Mouse (Mus musculus) small intestine, adult 2 months (tissue): ENCODE measurements around the gene Pnrc2. TPM values are rescaled to one million over a fixed set of nuclear protein-coding genes. Genes with fewer than 3 reads are reported as not detected.

Source experiments
- H3K27ac ChIP-seq: fragments of 200-500 bp; 2 replicates; pipeline ENCODE4 v1.5.1; 2012; ENCODE audit warnings: low read depth, low read length, control low read depth, inconsistent platforms; ENCODE audit not compliant: insufficient read depth
- H3K27me3 ChIP-seq: fragments of 200-500 bp; 2 replicates; pipeline ENCODE4 v1.6.1; 2012; ENCODE audit warnings: mild to moderate bottlenecking, moderate library complexity, low read length, inconsistent platforms; ENCODE audit not compliant: control insufficient read depth, insufficient read depth
- H3K36me3 ChIP-seq: fragments of 200-500 bp; 2 replicates; pipeline ENCODE4 v1.6.1; 2012; ENCODE audit warnings: mild to moderate bottlenecking, low read length, control low read depth, inconsistent platforms; ENCODE audit not compliant: control insufficient read depth, insufficient read depth
- H3K4me1 ChIP-seq: fragments of 200-500 bp; 2 replicates; pipeline ENCODE4 v1.6.1; 2012; ENCODE audit warnings: low read length, inconsistent platforms, mixed read lengths; ENCODE audit not compliant: control insufficient read depth, insufficient read depth, insufficient read length
- H3K4me3 ChIP-seq: fragments of 200-500 bp; 2 replicates; pipeline ENCODE4 v1.5.1; 2012; ENCODE audit warnings: low read depth, mild to moderate bottlenecking, control low read depth, inconsistent platforms, low read length, moderate library complexity
- CTCF ChIP-seq: fragments of 200-500 bp; IDR thresholded peaks from 2 replicates; pipeline ENCODE4 v1.5.1; 2012; ENCODE audit warnings: low read depth, mild to moderate bottlenecking, control low read depth, inconsistent platforms, low read length, moderate library complexity, mixed read lengths; ENCODE audit not compliant: insufficient replicate concordance, insufficient read length; ENCODE audit errors: extremely low read depth
- POLR2A ChIP-seq: fragments of 200-500 bp; IDR thresholded peaks from 2 replicates; pipeline ENCODE4 v1.6.1; 2012; ENCODE audit warnings: low read depth, mild to moderate bottlenecking, control low read depth, inconsistent platforms, low read length, moderate library complexity
- WGBS: fragments of 180-500 bp; shearing (Covaris S2); methylation state at CpG from one replicate; pipeline ENCODE4 v1.1.7; 2018; 5-methylcytosine and 5-hydroxymethylcytosine counted together
- polyA plus RNA-seq: library from polyadenylated mRNA; depleted of rRNA; stranded (reverse); fragments of >200 nt; gene quantifications from 2 replicates; pipeline ENCODE4 v1.2.3, GENCODE M21; 2012

The Pnrc2 gene
- polyA plus RNA-seq, 1 experiment: 8.5 TPM

DNA sequence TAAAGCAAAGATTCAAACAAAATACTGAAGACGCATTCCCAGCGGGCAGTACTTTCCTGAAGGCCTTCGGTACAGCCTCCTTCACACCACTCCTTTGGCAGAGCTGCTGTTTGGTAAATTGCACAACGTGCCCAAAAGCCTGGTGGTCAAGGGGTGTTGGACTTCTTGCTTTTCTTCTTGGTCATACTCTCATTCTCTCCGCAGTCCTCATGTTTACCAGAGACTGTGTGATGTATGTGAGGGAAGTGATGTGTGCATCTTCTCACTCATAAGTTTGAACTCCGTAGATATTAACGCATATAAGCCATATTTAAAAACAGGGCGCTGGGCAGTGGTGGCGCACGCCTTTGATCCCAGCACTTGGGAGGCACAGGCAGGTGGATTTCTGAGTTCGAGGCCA, 19.0 kb downstream of the Pnrc2 start:
- WGBS: 68% methylated on average over 11 of the region's 11 CpGs
- no peaks in the 10 kb centered on the region; the same call in 1 of the 2 replicates for H3K36me3 ChIP-seq
- H3K4me3 ChIP-seq: no peak overlapping the region
- no peak for TF ChIP-seq CTCF
- no peaks in the 10 kb centered on the region for H3K27me3 ChIP-seq
- no peak overlapping the region for H3K27ac ChIP-seq
- H3K4me1 ChIP-seq: no peaks in the 10 kb centered on the region

DNA sequence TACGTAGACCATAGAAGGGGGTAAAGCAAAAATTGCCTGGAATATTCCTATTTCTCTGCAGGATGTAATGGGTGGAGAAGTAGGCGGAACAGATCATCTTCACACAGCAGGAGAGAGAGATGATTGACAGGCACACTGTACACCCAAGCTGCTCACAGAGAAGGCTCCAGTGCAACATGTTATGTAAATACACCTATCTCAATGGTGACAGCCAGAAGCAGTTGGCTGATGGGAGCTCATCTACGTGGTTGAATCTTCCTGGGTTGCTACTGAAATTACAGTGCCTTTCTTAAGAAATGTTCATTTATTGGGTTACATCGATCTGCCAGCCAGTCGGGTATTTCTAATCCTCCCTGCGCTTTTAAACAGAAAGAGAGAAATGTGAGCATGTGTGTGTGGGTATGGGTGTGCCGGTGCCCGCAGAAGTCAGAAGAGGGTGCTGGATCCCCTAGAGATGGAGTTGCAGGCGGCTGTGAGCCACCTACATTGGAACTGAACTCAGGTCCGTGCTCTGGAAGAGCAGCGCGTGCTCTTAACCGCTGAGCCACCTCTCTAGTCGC, 19.6 kb downstream of the Pnrc2 start:
- no peaks in the 10 kb centered on the region; the same call in 1 of the 2 replicates for H3K36me3 ChIP-seq
- TF ChIP-seq CTCF (no peak), POLR2A (no peak)
- H3K4me1 ChIP-seq: no peaks in the 10 kb centered on the region
- H3K27ac ChIP-seq: no peak overlapping the region
- H3K4me3 ChIP-seq: no peak overlapping the region
- H3K27me3 ChIP-seq: no peaks in the 10 kb centered on the region
- WGBS: 94% methylated on average over 14 of the region's 14 CpGs

DNA sequence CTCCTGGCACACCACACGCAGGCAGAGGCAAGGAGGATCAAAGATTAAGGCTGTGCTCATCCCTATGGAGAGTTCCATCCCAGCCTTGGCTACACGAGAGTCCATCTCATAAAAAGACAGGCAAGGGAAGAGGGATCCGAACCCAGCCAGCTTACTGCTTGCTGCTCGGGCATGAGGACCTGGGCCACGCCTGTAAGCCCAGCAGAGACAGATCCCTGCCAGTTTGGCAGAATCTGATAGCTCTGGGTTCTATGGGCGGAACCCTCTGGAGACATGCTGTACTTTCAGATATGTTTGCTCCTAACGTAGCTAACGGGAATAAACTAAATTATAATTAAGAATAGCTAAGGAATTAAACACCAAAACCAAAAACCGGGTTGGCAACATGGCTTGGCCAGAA, 21.7 kb downstream of the Pnrc2 start:
- WGBS: 64% methylated on average over 9 of the region's 9 CpGs
- Histone ChIP-seq H3K27ac (no peak overlapping the region), H3K36me3 (no peaks in the 10 kb centered on the region), H3K4me3 (no peak overlapping the region), H3K27me3 (no peaks in the 10 kb centered on the region), H3K4me1 (no peaks in the 10 kb centered on the region)
- TF ChIP-seq CTCF (no peak), POLR2A (no peak)

DNA sequence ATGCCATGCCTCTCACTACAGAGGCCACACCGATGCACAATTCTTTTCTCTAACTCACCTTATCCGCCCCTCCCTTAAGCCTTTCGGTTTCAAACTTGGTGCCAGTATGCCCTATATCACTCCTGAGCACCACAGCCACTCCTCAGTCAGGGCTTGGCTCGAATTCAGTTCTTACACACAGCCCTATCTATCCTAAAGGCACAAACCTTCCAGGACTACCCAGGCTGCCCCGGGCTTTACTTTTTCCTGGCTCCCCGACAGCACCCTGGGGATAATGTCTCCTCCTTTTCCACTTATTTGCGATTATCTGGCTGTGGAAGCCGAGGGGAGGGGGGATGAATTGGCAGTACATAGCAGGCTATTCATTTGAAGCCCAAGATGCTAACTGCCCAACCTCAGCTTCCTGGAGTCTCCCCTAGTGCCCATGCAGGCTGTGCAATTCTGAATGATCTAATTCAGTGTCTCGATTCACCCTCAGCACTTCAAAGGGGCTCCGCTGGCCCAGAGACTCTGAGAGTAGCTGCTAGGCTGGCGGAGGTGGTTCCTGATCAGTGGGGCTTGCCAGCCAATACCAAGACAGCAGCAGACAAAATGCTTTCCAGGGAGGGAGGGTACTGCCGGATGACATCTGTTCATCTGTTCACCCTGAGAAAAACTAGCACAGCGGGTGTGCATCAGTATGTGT, 23.1 kb downstream of the Pnrc2 start:
- no peak for TF ChIP-seq POLR2A
- TF ChIP-seq CTCF: no peak
- Histone ChIP-seq H3K4me1 (no peaks in the 10 kb centered on the region), H3K4me3 (no peak overlapping the region), H3K36me3 (no peaks in the 10 kb centered on the region), H3K27ac (no peak overlapping the region), H3K27me3 (no peaks in the 10 kb centered on the region)
- WGBS: 32% methylated on average over 13 of the region's 13 CpGs

DNA sequence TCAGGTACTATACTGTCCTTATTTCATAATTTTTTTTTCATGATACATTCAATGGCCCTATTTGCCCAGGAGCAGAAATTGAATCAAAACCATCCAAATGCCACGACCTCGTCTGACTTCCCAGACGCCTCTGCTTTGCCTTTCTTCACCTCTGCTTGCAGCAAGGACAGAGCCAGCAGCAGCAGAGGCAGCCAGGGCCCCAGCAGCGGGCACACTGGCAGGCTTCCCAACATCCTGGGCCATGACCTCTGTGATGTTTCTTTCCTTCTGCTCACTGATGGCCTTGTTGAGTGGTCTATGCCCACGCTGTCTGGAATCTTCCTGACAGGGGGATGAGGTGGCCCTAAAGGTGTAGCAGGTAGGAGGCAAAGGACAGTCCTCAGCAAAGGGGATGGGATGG, 26.1 kb downstream of the Pnrc2 start:
- 69% methylated on average over 5 of the region's 5 CpGs for WGBS
- H3K27ac ChIP-seq: no peak overlapping the region
- no peaks in the 10 kb centered on the region for H3K27me3 ChIP-seq
- no peak for TF ChIP-seq CTCF
- no peak for TF ChIP-seq POLR2A
- H3K4me3 ChIP-seq: no peak overlapping the region
- no peaks in the 10 kb centered on the region for H3K4me1 ChIP-seq
- H3K36me3 ChIP-seq: no peaks in the 10 kb centered on the region

DNA sequence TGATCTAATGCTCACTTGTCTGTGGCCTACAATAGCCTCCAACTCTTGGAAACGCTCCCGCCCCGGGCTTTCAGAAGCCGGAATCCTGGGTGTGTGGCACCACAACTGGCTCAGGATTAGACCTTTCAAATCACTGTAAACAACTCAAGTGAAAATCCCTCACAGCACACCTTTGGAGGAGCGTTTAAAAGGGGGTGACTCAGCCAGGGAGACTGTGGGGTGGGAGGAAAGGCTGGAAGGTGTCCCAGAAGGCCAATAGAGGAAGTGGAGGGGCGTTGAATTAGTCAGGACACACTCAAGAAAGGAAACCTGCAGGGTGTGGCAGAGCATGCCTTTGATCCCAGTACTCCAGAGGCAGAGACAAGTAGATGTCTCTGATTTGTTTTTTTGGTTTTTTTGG, 29.2 kb downstream of the Pnrc2 start:
- Histone ChIP-seq H3K27me3 (no peaks in the 10 kb centered on the region), H3K4me1 (no peaks in the 10 kb centered on the region), H3K36me3 (no peaks in the 10 kb centered on the region), H3K27ac (no peak overlapping the region), H3K4me3 (no peak overlapping the region)
- 57% methylated on average over 6 of the region's 6 CpGs for WGBS
- TF ChIP-seq POLR2A (no peak), CTCF (no peak)

DNA sequence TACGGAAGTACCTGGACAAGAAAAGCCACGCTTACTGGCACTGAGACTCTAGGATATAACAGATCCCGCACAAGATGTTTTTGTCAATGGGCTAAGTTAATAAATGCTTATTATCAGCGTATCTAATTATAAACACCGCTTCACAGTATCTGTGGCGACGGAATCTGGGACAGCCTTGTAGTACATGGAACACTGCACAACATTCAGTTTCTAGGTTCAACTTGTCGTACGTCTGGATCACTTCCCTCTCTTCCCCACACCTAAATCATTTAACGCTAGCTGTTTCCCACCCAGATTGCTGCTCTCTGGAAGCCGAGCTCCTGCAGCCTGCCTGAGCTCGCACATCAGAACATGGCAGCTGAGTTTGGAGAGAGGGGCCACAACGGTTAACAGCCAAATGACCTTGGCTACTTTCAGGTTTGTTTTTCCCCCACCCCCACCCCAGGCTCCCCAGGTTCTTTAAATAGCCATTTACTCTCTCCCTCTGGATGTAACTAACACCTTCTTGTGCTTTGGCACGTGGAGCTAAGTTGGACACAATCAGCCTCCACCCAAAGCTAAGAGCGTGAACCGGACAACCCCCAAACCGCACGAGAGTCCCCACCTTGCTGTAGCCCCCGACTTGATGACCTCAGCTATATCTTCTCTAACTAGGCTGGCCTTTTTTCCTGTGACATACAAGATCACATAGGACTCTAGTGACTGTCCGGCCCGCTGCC, 34.2 kb downstream of the Pnrc2 start:
- Histone ChIP-seq H3K27me3 (no peaks in the 10 kb centered on the region), H3K4me3 (no peak overlapping the region), H3K36me3 (no peaks in the 10 kb centered on the region), H3K27ac (no peak overlapping the region), H3K4me1 (no peaks in the 10 kb centered on the region)
- no peak for TF ChIP-seq POLR2A
- TF ChIP-seq CTCF: no peak
- 82% methylated on average over 21 of the region's 21 CpGs for WGBS
